Mouse (Mus musculus) limb, embryonic 14.5 days (tissue): ENCODE measurements at regions not wholly inside any gene's neighbourhood (a gene's known extent, or its start where the extent isn't known, plus 50 kb on each side); places are given as distances from the start of the nearest gene placed in this dataset.

Experiments
- ATAC-seq: fragments of 200-750 bp; cut with Nextera tagmentation; 2 replicates; pipeline ENCODE4 v1.8.0; 2017; ENCODE audit warnings: low read depth, moderate number of reproducible peaks, moderate TSS enrichment; ENCODE audit not compliant: low FRiP score
- DNase-seq: peaks from one replicate; pipeline ENCODE4 v3.0.0-alpha.2; 2015; ENCODE audit warnings: low spot score
- H3K27ac ChIP-seq: fragments of 300-500 bp; sonication (generic); replicated peaks from 2 replicates; pipeline ENCODE4 v1.5.1; 2014; ENCODE audit warnings: low read depth, mild to moderate bottlenecking, low read length, moderate library complexity, mixed read lengths
- H3K27me3 ChIP-seq: fragments of 300-500 bp; sonication (generic); 2 replicates; pipeline ENCODE4 v1.6.1; 2014; ENCODE audit warnings: low read length, mixed read lengths; ENCODE audit not compliant: control insufficient read depth, insufficient read depth
- H3K36me3 ChIP-seq: fragments of 300-500 bp; sonication (generic); 2 replicates; pipeline ENCODE4 v1.6.1; 2014; ENCODE audit warnings: mild to moderate bottlenecking, low read length, moderate library complexity, mixed read lengths; ENCODE audit not compliant: control insufficient read depth, insufficient read depth
- H3K4me1 ChIP-seq: fragments of 300-500 bp; sonication (generic); 2 replicates; pipeline ENCODE4 v1.6.1; 2014; ENCODE audit warnings: antibody characterized with exemption, low read length, mixed read lengths; ENCODE audit not compliant: control insufficient read depth, insufficient read depth
- H3K4me2 ChIP-seq: fragments of 300-500 bp; sonication (generic); replicated peaks from 2 replicates; pipeline ENCODE4 v1.6.1; 2014; ENCODE audit warnings: low read depth, mild to moderate bottlenecking, low read length, moderate library complexity; ENCODE audit not compliant: severe bottlenecking
- H3K4me3 ChIP-seq: fragments of 300-500 bp; sonication (generic); replicated peaks from 2 replicates; pipeline ENCODE4 v1.5.1; 2014; ENCODE audit warnings: low read length
- H3K9ac ChIP-seq: fragments of 300-500 bp; sonication (generic); 2 replicates; pipeline ENCODE4 v1.6.1; 2014; ENCODE audit warnings: mild to moderate bottlenecking, low read depth, low read length, moderate library complexity; ENCODE audit not compliant: severe bottlenecking
- H3K9me3 ChIP-seq: fragments of 300-500 bp; sonication (generic); 2 replicates; pipeline ENCODE4 v1.6.1; 2016; ENCODE audit warnings: low read length; ENCODE audit not compliant: control insufficient read depth
- POLR2A ChIP-seq: fragments of 200-500 bp; IDR thresholded peaks from 2 replicates; pipeline ENCODE4 v1.8.0; 2012; ENCODE audit warnings: inconsistent platforms, mild to moderate bottlenecking, moderate library complexity, borderline replicate concordance; ENCODE audit not compliant: insufficient read depth, insufficient read length; ENCODE audit errors: extremely low read depth
- WGBS: fragments of 180-500 bp; shearing (Covaris S2); extraction: QIAGEN DNeasy Blood & Tissue Kit; methylation state at CpG from one replicate; pipeline ENCODE4 v1.1.7; 2014; 5-methylcytosine and 5-hydroxymethylcytosine counted together

DNA sequence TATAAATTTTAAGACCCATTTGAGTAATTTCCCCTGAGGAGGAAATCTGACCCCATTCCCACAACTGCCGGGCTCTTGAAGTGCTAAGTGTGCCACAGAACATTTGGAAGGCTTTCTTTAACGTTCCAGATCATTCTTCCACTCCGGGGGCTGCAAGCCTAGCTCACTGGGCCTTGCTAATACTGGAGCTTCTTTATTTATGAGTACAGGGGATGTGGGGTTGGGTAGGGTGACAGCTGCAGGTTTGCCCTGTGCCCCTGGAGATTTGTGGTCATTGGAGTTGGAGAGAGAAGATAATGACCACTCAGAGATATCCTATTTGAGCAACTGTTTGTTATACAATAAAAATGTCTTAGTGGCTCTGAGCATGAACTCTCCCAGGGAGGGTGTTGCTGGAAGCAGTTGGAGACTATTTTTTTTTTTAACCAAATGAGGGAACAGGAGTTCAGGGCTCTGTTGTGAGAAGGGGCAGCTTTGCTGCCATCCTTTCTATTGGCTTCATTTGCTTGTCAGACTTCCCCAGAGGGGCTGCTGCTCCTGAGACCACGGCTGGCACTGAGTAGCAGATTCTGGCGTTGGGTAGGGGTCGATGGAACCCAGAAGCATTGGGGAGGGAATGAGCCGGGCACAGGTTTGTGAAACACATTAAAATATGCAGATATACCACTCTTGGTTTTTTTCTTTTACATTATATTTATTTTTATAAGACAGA, 249.0 kb downstream of the Ttll7 start:
- no peaks in the 10 kb centered on the region for H3K9me3 ChIP-seq
- 34% methylated on average over 7 of the region's 7 CpGs for WGBS
- H3K4me2 ChIP-seq: no peak overlapping the region
- TF ChIP-seq POLR2A: no peak
- no peak overlapping the region for H3K27ac ChIP-seq
- peaks cover 21% of the 10 kb centered on the region for H3K4me1 ChIP-seq
- H3K4me3 ChIP-seq: no peak overlapping the region
- ATAC-seq (peak; percentile 45), DNase-seq (no peak)
- H3K27me3 ChIP-seq: no peaks in the 10 kb centered on the region
- no peak overlapping the region for H3K9ac ChIP-seq
- H3K36me3 ChIP-seq: no peaks in the 10 kb centered on the region

DNA sequence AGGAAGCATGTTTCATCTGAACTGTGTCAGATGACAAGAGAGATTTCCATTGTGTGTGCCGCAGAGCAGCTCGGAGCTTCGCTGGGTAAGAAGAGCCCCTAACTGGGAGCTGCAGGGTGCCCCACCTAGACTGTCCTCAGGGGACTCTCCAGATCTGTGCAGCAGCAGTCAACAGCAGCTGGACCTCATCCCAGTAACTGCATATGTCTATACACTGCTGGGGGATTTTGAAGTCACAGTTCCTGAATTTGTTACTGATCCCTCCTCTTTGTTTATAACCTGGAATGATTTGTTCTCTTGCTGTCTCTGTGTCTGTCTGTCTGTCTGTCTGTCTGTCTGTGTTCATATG, 249.6 kb downstream of the Ttll7 start:
- 59% methylated on average over 3 of the region's 3 CpGs for WGBS
- Histone ChIP-seq H3K27ac (no peak overlapping the region), H3K4me2 (no peak overlapping the region), H3K9me3 (no peaks in the 10 kb centered on the region), H3K36me3 (no peaks in the 10 kb centered on the region), H3K4me3 (no peak overlapping the region), H3K27me3 (no peaks in the 10 kb centered on the region), H3K9ac (no peak overlapping the region), H3K4me1 (peaks cover 20% of the 10 kb centered on the region)
- no peak for ATAC-seq
- DNase-seq: peak; percentile 23
- TF ChIP-seq POLR2A: no peak

DNA sequence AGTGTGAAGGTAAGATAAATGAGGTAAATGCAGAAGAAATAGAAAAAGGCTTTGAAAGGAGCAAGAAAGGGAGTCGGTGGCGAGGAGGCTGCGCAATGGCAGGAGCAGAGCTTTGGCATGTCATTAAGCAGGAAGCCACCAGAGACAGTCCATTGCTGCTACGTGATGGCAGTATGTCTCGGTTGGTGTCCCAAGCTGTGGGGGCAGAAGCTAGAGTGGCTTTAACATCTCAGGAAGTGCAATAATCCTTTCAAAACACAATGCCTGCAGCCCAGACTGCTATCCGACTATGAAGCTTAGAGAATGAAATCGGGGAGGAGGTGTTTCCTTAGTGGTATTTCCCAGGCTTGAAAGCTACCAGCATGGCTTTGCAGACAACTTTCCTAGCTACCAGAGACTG, 251.3 kb downstream of the Ttll7 start:
- TF ChIP-seq POLR2A: no peak
- no peaks in the 10 kb centered on the region for H3K27me3 ChIP-seq
- H3K36me3 ChIP-seq: no peaks in the 10 kb centered on the region
- WGBS: 64% methylated on average over 7 of the region's 7 CpGs
- H3K9ac ChIP-seq: no peak overlapping the region
- H3K4me1 ChIP-seq: peaks cover 14% of the 10 kb centered on the region
- DNase-seq (no peak), ATAC-seq (no peak)
- no peak overlapping the region for H3K4me2 ChIP-seq
- no peak overlapping the region for H3K4me3 ChIP-seq
- no peaks in the 10 kb centered on the region for H3K9me3 ChIP-seq
- no peak overlapping the region for H3K27ac ChIP-seq

DNA sequence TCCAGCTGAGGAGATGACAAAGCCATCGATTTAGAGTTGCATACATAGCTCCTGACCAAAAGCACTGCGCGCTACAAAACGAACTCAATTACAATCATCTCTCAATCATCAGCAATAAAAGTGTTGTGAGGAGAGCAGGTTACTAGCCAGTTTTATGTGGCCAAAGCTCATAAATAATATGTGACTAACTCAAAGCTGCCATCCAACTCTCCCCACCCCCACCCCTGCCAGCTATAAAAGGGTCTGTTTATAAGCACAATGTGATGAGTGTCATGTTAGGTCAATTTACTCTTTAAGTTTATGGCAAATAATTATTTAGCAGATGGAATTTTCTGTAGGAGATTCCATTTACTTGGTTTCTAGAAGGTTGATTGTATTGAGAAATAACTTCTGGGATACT, 265.4 kb downstream of the Ttll7 start:
- no peaks in the 10 kb centered on the region for H3K27me3 ChIP-seq
- H3K9me3 ChIP-seq: no peaks in the 10 kb centered on the region
- WGBS: 26% methylated on average over 4 of the region's 4 CpGs
- H3K9ac ChIP-seq: no peak overlapping the region
- H3K4me1 ChIP-seq: peaks cover 9% of the 10 kb centered on the region; the same call in 1 of the 2 replicates
- H3K4me3 ChIP-seq: no peak overlapping the region
- DNase-seq: no peak
- no peaks in the 10 kb centered on the region for H3K36me3 ChIP-seq
- H3K27ac ChIP-seq: no peak overlapping the region
- no peak overlapping the region for H3K4me2 ChIP-seq
- ATAC-seq: no peak
- no peak for TF ChIP-seq POLR2A

DNA sequence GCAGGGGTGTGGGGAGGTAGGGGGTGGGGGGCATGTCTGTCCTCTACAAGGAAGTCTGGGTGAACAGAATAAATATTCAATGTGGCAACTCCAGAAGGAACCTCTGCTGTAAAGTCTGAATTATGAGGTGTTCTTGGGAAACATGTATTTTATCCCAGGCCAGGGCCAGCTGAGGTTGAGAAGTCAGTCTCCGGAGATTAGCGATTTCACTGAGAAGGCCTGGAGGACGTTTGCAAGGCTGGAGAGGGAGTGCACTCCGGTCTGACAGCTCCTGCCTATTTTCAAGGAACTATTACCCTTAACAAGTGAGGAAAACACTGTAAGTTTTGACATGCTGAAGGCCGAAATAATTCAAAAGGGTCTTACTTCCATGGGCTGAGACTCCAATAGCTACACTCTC, 265.9 kb downstream of the Ttll7 start:
- Histone ChIP-seq H3K27ac (0 out of 2 replicates have a peak overlapping the region, but pooled peaks have one; percentile 34), H3K4me2 (no peak overlapping the region), H3K4me3 (no peak overlapping the region), H3K9me3 (no peaks in the 10 kb centered on the region), H3K36me3 (no peaks in the 10 kb centered on the region), H3K4me1 (peaks cover 9% of the 10 kb centered on the region; the same call in 1 of the 2 replicates), H3K27me3 (no peaks in the 10 kb centered on the region), H3K9ac (no peak overlapping the region)
- ATAC-seq (no peak), DNase-seq (no peak)
- WGBS: 28% methylated on average over 5 of the region's 5 CpGs
- TF ChIP-seq POLR2A: no peak

DNA sequence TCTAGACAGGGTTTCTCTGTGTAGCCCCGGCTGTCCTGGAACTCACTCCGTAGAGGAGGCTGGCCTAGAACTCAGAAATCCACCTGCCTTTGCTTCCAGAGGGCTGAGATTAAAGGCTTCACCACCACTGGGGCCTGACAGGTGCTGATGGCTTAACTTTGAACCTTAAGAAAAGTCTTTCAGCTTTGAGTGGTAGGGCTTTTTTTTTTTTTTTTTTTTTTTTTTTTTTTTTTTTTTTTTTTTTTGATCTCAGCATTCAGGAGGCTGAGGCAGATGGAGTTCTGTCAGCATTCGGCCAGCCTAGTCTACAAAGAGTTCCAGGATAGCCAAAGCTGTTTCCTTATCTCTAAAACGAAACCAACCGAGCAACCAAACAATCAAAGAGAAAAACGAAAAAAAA, 266.5 kb downstream of the Ttll7 start:
- no peak for TF ChIP-seq POLR2A
- Histone ChIP-seq H3K36me3 (no peaks in the 10 kb centered on the region), H3K27me3 (no peaks in the 10 kb centered on the region), H3K9ac (no peak overlapping the region), H3K4me3 (no peak overlapping the region), H3K4me1 (peaks cover 9% of the 10 kb centered on the region; the same call in 1 of the 2 replicates), H3K27ac (0 out of 2 replicates have a peak overlapping the region, but pooled peaks have one; percentile 34), H3K9me3 (no peaks in the 10 kb centered on the region), H3K4me2 (no peak overlapping the region)
- no peak for DNase-seq
- no peak for ATAC-seq
- WGBS: 82% methylated on average over 6 of the region's 6 CpGs
